Mouse (Mus musculus) kidney, adult 18-20 months (tissue): ENCODE measurements around the gene Dlx1.

Experiments
- DNase-seq: peaks from one replicate; pipeline ENCODE4 v3.0.0; 2021

Dlx1 gene

DNA sequence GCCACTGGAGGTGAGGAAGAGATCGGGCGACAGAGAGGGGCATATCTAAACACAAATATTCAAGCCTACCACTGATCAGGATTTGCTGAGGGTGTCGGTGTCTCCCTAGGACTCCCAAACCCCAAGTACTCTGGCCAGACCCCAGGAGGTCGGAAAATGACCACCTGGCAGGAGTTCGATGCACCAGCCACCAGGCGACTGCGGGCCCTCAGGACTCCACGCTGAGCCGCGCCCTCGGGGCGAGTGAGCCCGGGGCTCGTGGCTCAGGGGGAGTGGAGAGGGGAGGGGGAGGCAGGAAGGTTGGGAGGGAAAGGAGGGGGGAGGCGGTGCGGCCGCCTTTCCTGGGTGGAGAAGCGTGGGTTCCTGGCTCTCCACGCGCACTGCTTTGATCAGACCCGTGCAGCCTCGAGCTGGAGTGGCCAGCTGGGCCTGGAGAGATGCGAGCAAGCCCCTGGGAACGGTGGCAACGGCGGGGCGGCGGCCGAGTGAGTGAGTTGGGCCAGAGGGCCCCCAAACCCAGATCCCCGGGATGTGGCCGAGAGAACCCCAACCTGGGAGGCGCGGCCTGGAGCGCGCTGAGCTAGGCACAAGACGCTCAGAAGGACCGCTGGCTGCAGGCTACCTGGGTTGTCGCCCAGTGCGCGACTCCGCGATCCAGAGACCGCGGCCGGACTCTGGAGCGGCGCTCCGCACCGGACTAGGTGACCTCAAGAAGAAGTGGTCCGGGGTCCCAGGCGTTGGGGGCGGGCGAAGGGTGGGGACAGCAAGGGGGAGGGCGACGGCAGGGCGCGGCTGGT, 999 bp downstream of the Dlx1 start:
- DNase-seq = no peak

DNA sequence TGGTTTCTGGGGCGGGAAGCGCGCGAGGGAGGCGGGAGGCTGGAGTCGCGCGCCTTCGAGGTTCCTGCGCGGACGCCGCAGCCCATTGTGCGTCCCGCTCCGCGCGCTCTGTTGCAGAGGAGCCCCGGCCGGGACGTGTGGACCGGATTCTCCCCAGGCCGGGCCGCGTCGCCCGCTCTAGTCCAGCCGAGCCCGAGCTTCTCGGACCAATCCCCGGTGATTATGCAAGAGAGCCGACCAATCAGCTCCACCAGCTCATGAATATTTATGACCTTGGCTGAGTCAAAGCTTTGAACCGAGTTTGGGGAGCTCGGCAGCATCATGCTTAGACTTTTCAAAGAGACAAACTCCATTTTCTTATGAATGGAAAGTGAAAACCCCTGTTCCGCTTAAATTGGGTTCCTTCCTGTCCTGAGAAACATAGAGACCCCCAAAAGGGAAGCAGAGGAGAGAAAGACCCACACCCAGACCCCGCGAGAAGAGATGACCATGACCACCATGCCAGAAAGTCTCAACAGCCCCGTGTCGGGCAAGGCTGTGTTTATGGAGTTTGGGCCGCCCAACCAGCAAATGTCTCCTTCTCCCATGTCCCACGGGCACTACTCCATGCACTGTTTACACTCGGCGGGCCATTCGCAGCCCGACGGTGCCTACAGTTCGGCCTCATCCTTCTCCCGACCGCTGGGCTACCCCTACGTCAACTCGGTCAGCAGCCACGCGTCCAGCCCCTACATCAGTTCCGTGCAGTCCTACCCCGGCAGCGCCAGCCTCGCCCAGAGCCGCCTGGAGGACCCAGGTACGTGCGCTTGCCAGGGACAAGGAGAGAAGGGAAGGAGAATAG, 1.8 kb downstream of the Dlx1 start:
- peak; percentile 66 for DNase-seq

DNA sequence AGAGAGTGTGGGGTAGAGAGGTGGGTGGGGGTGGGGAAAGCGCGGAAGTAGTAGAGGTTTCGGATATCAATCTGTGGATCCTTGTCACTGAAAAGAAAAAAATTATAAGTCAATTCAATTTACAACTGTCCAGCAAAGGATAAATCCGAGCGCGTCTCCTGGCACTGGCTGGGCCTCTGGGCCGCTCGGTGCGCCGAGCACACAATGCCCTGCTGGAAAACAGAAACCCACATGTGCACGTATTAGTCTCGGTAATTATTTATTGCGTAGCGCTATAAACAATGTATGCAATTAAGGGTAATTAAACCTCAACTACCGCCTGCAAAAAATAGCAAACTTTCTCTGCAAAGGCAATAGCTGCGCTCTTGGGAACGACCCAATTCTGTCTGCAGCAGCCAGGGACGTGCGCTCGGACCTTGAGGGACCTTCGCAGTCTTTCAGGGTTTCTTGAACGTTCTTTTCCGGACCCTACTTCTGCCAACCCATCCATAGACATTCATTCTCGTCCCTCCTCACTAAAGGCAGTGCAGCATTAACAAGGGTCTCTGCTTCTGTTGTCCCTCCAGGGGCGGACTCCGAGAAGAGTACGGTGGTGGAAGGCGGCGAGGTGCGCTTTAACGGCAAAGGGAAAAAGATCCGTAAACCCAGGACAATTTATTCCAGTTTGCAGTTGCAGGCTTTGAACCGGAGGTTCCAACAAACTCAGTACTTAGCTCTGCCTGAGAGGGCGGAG, 2.6 kb downstream of the Dlx1 start:
- DNase-seq = peak; percentile 29

DNA sequence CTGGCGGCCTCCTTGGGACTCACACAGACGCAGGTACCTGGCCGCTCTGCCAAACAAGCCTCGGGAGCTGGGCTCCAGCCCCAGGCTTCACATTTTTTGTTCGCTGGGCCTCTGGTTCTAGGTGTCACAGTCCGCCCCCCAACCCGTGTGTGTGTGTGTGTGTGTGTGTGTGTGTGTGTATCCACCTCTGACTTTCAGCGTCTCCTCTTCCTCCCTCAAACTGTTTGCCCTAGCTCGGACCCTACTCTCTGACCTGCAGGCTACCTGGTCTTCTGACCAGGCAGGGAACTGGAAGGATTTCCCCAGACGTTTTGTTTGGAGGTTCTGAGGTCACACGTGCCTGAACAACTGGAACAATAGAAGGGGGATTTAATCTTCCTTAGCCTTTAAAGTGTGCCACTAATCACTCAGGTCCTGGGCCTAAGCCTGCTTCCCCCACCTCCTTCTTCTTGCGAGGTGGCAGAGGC, 3.2 kb downstream of the Dlx1 start:
- DNase-seq = no peak

DNA sequence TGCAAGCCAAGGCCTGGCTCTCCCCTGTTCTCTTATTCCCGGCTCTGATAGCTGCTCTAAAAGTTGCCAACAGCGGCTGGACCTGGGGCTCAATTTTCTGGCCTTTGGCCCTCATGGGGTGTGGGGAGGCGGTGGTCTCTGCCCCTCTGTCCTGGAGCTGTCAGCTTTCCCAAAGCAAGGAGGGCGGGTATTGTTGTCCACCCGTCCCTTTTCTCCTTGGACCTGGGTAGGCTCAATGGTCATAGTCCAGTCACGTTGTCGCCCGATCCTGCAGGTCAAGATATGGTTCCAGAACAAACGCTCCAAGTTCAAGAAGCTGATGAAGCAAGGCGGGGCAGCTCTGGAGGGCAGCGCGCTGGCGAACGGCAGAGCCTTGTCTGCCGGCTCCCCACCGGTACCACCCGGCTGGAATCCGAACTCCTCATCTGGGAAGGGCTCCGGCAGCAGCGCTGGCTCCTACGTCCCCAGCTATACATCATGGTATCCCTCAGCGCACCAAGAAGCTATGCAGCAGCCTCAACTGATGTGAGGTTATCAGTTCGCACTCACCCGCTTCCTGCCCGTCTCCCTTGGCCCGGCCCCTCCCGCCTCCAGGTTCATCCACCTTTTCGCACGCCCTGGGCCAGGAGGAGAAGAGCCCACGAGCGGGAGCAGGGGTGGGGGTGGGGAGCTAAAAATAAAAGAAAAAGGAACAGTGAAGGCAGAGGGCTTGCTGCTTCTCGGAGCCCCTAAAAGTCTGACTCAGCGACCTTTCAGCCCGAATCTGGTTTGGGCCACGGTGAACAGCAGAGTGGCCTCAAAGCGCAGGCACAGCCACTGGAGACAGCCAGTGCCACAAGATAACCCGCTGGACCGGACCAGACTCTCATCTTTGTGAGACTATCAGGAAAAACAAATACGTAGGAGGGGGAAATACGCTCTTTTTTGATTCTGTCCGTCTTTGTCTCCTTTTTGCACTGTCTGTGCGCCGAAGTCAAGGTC, 4.4 kb downstream of the Dlx1 start:
- DNase-seq = no peak

DNA sequence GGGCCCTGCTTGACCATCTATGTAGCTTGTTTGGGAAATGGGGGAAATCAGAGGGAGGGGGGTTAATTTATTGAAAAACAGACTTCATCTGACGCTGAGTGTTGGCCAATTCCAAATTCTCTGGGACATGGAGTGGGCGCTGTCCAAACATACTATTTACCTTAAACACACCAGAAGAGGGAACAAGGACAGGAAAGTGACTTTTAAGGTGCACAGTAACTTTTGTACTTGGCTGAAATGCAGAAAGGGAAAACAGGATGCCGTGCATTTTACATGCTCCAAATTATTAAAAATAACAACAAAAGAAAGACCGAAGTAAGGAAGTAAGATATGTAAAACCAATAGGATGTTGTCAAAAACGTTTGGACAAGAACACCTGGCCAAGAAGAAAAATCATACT, 5.2 kb downstream of the Dlx1 start:
- no peak for DNase-seq

DNA sequence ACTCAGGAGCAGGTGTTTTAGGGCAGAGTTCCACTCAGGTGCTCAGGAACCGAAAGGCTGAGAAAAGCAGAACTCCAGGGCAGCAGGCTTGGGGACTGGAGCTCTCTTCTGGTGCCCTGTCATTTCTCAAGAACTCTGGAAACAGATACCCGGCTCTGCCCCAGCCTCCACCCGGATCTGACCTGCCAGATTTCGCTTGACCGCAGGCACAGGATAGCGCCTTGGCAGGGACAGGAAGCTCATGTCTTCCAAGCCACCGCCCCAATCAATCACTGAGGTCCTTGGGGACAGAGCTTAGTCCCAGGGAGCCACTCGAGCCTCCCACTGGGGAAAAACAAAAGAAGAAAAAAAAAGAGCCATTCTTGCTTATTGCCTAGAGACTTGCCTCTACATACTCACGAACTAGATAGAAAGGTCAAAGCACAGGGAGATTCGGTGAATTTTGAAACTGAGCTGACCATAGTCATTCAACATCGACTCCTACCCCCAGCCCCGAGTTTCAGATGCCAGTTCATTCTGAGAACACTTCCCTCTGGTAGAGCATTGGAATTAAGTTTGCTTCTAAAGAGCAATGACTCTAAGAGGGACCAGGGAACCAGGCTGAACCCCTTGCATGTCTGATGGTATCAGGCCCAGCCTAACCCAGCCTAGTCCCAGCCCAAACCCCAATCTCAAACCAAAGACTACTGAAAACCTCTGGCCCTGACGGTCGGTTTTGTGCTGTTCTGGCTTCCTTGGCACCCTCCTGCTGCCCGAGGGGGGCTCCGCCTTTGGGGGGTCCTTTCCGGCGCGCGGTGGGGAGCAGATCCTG, 6.5 kb downstream of the Dlx1 start:
- DNase-seq = no peak

DNA sequence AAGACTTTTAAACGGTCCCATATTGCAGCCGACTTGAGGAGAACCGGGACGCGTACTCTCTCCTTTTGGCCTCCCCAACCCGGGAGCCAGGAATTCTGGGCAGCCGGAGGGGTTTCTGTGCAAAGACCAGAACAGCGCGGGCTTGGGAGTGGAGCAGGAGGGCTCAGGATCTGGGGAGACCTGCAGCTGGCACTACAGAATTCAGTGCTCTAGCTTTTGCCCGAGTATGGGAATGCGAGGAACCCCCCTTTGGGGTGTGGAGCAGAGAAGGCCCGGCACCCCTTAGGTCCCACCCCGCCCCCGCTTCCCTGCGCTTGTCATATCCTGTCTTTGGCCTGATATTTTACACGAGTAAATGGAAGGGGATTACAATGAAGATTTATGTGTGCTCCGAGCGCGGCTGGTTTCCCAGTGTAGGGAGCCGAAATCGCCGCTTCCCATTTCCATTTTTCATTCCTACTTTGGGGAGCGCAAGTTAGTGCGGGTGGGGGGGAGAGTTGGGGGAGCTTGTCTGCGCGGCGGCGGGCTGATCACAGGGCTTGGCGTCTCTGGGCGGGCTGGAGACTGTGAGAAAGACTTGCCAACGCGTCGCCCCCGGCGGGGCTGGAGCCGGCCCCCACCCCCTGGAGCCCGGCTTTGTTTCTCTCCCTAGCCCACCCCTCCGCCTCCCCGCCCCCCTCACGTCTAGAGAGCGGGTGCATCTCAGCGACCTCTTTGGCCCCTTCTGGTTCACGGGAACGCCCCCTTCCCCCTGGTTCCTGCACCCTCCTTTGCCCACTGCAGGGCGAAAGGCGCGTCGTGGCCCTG, 12.9 kb downstream of the Dlx1 start:
- DNase-seq = no peak

DNA sequence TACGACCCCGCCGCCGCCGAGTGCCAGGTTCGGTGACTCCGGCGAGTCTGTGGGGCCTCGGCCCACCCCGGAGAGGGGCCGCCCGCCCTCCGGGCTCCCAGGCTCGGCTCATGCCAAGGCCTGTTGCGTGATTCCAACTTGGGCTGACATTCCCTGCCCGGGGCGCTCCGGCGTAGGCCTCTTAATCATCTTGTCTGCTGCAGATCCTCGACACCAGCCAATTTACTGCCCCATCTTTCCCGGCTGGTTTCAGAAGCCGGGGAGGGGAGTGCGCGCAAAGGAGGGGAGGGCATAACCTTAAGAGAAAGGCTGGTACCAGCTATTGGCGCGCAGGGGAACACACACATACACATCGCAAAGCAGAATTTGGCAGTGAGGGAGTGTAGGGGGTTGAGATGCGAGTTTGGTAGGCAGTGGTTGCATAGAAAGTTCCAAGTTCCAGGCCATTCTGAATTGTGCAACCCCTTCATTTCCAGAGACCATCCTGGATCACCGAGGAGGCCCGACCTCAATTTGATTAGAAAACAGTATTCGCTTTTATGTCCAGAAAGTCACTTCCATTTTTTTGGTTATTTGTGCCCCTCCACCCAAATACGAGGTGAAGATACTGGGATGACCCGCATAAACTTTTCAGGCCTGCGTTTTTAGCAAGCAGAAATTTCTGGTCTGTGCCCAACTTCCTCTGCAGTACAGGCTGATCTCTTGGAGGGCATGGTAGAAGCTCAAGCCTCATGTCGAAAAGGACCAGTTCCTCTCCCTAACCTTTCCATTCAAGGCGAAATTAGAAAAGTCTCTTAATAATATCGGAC, 13.7 kb downstream of the Dlx1 start:
- no peak for DNase-seq

DNA sequence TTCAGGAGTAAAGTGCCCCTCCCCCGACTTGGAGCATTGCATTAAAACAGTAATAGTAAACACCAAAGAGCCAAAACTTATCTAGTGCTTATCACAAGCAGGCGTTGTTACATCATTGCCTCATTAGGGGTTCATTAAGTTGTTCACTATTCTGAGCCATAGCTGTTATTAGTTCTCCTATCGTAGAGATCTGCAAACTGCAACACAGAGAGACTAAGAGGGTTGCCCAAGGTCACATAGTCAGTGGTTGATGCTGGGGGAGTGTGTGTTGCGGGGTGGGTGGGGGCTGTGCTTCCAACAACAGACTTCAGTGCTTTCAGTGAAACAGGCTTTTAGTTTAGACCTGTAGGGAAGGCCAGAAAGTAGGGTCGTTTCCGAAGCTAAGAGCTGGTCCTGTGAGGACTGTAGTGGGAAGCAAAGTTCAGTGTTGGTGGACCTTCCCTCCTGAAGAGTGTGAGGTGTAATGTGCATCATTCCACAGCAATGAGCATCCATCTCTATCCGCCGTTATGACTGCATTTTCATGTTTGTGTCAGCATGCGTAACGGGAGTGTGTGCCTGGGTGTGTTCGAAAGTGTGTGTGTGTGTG, 14.4 kb downstream of the Dlx1 start:
- DNase-seq = no peak

DNA sequence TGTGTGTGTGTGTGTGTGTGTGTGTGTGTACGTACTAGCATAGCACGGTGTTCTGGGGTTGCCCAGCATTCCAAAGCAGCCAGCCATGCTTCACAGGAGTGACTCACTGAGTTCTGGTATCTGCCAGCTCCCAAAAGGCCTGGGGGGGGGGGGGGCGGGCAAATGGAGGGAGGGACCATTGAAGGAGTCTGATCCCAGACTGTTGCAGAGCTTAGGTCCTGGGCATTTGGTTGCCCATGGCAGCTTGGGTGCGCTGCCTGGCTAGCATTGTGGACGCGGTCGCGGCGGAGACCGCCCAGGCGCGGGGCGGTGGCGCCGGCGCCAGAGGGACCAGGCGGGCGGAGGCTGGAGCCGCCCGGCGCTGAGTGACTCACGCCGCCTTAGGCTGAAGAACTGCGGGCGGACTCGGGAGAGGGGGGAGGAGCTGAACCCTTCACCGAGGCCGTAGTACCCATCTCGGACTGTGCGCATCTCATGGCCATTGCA, 14.9 kb downstream of the Dlx1 start:
- peak; percentile 38 for DNase-seq

DNA sequence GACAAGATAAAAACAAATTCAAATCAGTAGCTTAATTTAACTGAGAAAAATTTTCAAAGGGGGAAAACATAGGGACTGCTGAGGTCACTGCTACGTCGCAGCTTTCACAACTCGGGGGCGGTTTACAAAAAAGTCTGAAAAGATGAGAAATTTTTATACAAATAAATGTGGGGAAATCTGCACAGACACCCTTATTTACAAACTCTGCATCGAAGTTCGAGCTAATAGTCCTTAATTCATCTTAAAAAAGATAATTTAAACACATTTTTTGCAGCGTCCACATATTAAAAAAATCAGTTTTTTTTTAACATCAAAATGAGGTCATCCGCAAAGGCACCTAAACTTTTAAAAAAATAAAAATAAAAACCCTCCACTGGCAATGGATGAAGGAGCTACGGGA, 15.6 kb downstream of the Dlx1 start:
- DNase-seq = no peak

DNA sequence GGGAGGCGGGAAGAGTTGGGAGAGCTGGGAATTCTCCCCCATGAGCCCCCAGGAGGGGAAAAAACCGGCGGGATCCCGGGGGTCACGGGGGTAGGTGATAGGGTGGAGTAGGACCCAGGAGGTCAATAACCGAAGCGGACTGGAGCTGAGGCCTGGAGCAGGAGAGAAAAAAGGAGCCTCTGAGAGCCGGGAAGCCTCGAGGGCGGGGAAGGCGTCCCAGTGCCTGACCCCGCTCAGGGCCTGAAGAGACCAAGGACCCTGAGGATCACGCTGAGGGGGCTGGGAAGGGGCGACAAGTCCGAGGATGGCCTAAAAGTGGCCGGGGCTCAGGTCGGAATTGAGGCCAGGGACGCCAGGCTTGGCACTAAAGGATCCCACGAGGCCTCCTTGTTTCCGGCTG, 16.0 kb downstream of the Dlx1 start:
- no peak for DNase-seq

DNA sequence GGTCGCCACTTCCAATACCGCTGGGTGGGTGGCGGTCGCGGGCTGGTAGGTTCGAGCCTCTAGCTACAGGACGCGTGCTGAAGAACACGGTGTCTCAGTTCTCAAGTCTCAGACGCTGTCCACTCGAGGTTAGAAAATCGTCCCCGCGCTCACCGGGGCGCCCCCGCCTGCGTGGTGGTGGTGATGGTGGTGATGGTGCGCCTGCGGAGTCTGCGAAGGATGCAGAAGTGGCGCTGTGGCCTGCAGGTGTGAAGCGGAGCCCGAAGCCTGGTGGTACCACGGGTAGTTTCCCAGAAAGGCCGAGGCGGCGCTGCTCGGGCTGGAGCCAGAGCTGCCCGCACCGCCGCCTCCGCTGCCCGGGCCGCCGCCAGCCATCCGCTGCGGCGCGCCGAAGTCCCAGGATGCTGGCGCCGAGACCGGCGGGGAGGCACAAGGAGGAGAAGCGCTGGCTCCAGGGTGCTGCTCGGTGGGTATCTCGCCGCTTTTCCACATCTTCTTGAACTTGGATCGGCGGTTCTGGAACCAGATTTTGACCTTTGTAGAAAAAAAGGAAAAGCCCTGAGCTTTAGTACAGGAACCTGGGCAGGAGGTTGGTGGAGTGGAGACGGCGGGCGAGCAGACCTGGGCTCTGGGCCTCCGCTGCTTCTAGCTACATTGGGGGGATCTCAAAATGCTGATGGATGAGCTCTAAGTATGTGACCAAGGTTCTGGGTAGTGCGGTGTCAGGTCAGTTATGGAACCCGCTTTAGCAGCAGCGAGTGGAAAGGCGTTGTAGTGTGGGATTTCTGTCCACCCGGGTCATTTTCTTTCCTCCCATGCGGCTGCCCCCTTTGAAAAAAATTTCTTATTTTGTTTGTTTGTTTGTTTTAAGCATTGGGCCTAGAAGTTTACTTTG, 16.7 kb downstream of the Dlx1 start:
- DNase-seq = peak; percentile 44

DNA sequence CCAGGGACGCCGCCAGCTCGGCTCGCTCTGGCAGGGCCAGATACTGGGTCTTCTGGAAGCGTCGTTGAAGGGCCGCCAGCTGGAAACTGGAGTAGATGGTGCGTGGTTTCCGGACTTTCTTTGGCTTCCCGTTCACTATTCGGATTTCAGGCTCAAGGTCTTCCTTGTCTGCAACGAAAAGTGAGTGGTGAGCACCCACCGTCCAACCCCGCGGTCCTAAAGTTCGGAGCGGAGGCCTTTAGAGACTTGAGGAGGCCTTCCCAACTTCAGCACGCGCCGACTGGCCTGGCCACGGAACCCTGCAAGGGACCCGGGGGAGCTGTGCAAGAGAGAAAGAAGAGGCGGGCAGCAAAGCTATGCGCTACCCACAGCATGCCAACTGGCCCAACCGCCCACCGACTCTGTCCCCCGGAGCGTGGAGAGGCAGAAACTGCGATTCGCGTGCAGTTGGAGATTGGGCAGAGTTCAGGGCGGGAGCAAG, 17.5 kb downstream of the Dlx1 start:
- peak; percentile 49 for DNase-seq

DNA sequence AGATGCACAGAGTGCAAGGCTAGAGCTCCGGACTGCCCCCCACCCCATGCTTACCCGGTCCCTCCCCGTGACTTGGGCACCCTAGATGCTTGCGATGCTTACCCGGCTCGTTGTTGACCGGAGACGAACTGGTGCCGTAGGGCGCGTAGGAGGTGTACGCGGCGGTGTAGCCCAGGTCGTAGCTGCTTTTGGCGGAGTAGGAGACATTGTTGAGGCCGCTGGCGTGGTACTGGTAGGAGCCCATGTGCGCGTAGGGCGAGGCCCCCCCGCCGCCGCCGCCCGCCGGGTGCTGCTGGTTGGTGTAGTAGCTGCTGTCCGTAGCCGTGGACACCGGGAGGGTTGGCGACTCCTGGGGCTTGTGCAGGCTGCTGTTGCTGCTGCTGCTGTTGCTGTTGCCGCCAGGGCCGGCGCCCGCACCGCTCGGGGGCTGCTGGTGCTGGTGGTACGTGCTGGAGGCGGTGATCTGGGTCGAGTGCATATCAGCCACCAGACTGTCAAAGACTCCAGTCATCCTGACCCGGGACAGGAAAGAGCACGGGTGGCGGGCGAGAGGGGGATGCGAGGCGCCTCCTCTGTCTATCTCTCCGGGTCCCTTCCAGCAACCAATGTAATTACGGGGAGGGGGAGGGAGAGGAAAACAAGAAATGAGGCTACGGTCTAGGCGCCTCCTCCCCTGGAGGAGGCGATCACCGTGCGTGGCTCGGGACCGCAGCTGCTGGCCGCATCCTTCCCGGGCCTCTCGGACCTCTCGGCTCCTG, 18.1 kb downstream of the Dlx1 start:
- peak; percentile 54 for DNase-seq

DNA sequence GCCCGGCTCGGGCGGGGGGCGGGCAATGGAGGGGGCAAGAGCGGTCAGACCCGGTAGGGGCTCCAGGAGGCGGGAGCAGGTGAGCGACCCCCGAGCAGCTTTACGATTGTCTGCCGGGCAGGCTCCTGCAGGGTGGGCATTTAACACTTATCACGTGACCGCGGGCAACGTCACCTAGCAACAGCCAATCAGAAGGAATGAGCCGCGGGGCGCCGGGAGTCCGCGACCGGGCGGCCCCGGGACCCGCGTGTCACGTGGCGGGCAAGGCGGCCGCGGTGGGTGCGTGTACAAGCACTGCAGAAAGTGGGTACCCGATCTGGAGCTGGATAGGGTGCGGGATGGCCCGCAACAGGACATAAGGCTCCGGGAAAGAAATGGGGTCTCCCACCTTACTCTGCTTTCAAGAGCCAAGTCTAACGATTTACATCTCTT, 18.7 kb downstream of the Dlx1 start, which contains the start of gene Dlx2:
TSS of gene Dlx2 (minus strand) at position 115 of the 432 bp plus-strand sequence.
- DNase-seq = no peak
